Comparison of ENCODE assay signal across 16 mouse cellular contexts in genomic region chr6:55388546-55389169, GRCm38 (mm10). TPM values are rescaled to one million over a fixed set of nuclear protein-coding genes. Genes with fewer than 3 reads are reported as not detected.
A peak's percentile ranks its signal among the peaks of the same experiment; 100 is the strongest.
DNase-seq lines count a peak whose midpoint lies in the region; ATAC-seq lines count a peak whose summit lies in the region.
"Had no signal": no experiment of that assay in that cellular context is flagged by ENCODE, and none has a peak within 500 bp of the region (broad histone marks: within the 10 kb centered on the region; RNA-seq: fewer than 3 reads in every experiment).

No protein-coding gene starts in this region.

- peak; percentile 23 for DNase-seq in embryo, embryonic 10.5 days (ENCODE audit: low spot score)
- no peak for DNase-seq in embryo, embryonic 10 days (ENCODE audit: low spot score)
- DNase-seq in kidney, postnatal 14 days: no peak
- DNase-seq in adrenal gland, postnatal 14 days: no peak
- no peak for DNase-seq in frontal cortex, postnatal 14 days (ENCODE audit: low spot score in 2 of 2)
- DNase-seq: adrenal gland, adult 8-10 months; heart, adult 18-20 months; heart, postnatal 14 days; kidney, adult 2 months had no signal

- H3K4me2 ChIP-seq in embryonic facial prominence, embryonic 15.5 days (replicated peaks): no peak overlapping the region
- H3K4me2 ChIP-seq in hindbrain, embryonic 13.5 days: no peak overlapping the region
- H3K4me2 ChIP-seq in neural tube, embryonic 12.5 days (replicated peaks): no peak overlapping the region
- H3K4me2 ChIP-seq: liver, embryonic 11.5 days had no signal

- peaks cover 7% of the 10 kb centered on the region; the same call in 1 of the 2 replicates for H3K4me1 ChIP-seq in embryonic facial prominence, embryonic 15.5 days
- H3K4me1 ChIP-seq in hindbrain, embryonic 13.5 days (replicated peaks): peaks cover 47% of the 10 kb centered on the region
- peaks cover 37% of the 10 kb centered on the region for H3K4me1 ChIP-seq in neural tube, embryonic 12.5 days

- no peak overlapping the region for H3K9ac ChIP-seq in embryonic facial prominence, embryonic 15.5 days
- 0 out of 2 replicates have a peak overlapping the region, but pooled peaks have one; percentile 40 for H3K9ac ChIP-seq in hindbrain, embryonic 13.5 days
- no peak overlapping the region for H3K9ac ChIP-seq in neural tube, embryonic 12.5 days

- H3K27ac ChIP-seq in embryonic facial prominence, embryonic 15.5 days (replicated peaks): no peak overlapping the region
- peak overlapping the region; percentile 76 for H3K27ac ChIP-seq in hindbrain, embryonic 13.5 days
- H3K27ac ChIP-seq in neural tube, embryonic 12.5 days: peak overlapping the region; percentile 47

- H3K27me3 ChIP-seq in embryonic facial prominence, embryonic 15.5 days: 0 out of 2 replicates have a peak, but pooled peaks cover 7% of the 10 kb centered on the region
- no peaks in the 10 kb centered on the region for H3K27me3 ChIP-seq in hindbrain, embryonic 13.5 days
- H3K27me3 ChIP-seq in neural tube, embryonic 12.5 days (replicated peaks): no peaks in the 10 kb centered on the region
- H3K27me3 ChIP-seq: Patski had no signal

- H3K36me3 ChIP-seq in embryonic facial prominence, embryonic 15.5 days: no peaks in the 10 kb centered on the region
- no peaks in the 10 kb centered on the region for H3K36me3 ChIP-seq in hindbrain, embryonic 13.5 days
- no peaks in the 10 kb centered on the region for H3K36me3 ChIP-seq in neural tube, embryonic 12.5 days

- no peaks in the 10 kb centered on the region for H3K9me3 ChIP-seq in embryonic facial prominence, embryonic 15.5 days (replicated peaks)
- H3K9me3 ChIP-seq in hindbrain, embryonic 13.5 days: no peaks in the 10 kb centered on the region
- no peaks in the 10 kb centered on the region for H3K9me3 ChIP-seq in neural tube, embryonic 12.5 days

- H3K4me3 ChIP-seq in embryonic facial prominence, embryonic 15.5 days (replicated peaks): no peak overlapping the region
- no peak overlapping the region for H3K4me3 ChIP-seq in hindbrain, embryonic 13.5 days
- no peak overlapping the region for H3K4me3 ChIP-seq in neural tube, embryonic 12.5 days

- peak; percentile 48; the same call in 1 of the 2 replicates for ATAC-seq in embryonic facial prominence, embryonic 15.5 days (ENCODE audit: insufficient number of reproducible peaks, low FRiP score, low TSS enrichment, low read depth)
- 0 out of 2 replicates have a peak, but pooled peaks have one; percentile 21 for ATAC-seq in hindbrain, embryonic 13.5 days (ENCODE audit: low FRiP score)
- ATAC-seq in neural tube, embryonic 12.5 days (ENCODE audit: low FRiP score, low read depth): peak; percentile 34; the same call in 1 of the 2 replicates
- ATAC-seq: lung, postnatal 0 days; Patski had no signal

- WGBS in embryonic facial prominence, embryonic 15.5 days: 32% methylated on average over 12 of the region's 12 CpGs
- 33% methylated on average over 12 of the region's 12 CpGs for WGBS in hindbrain, embryonic 13.5 days
- WGBS in neural tube, embryonic 12.5 days: 38% methylated on average over 12 of the region's 12 CpGs

RNA-seq across cellular contexts. Expression of gene Ghrhr, which starts 12.6 kb away (rescaled TPM):
- polyA plus RNA-seq in embryonic facial prominence, embryonic 15.5 days (2015; fragmentation: Nextera tagmentation; extraction: Ambion mirVana): not detected in 2 replicates
- not detected in 2 replicates for polyA plus RNA-seq in hindbrain, embryonic 13.5 days (2015; fragmentation: Nextera tagmentation; extraction: Ambion mirVana)
- not detected in 2 replicates for polyA plus RNA-seq in neural tube, embryonic 12.5 days (2016; fragmentation: Nextera tagmentation; extraction: Ambion mirVana)
- total RNA-seq in adrenal gland, postnatal 14 days (2021): not detected in 2 replicates
- total RNA-seq: adrenal gland, adult 8-10 months; heart, adult 18-20 months; heart, postnatal 14 days; left cerebral cortex, postnatal 14 days had no signal
- polyA plus RNA-seq: liver, embryonic 11.5 days had no signal

RNA-seq across cellular contexts. Expression of gene Aqp1, which starts 52.4 kb away (rescaled TPM):
- 118 and 123 TPM in 2 replicates for polyA plus RNA-seq in embryonic facial prominence, embryonic 15.5 days (2015; fragmentation: Nextera tagmentation; extraction: Ambion mirVana)
- polyA plus RNA-seq in hindbrain, embryonic 13.5 days (2015; fragmentation: Nextera tagmentation; extraction: Ambion mirVana): 14.5 and 20.5 TPM in 2 replicates
- polyA plus RNA-seq in neural tube, embryonic 12.5 days (2016; fragmentation: Nextera tagmentation; extraction: Ambion mirVana): 3.0 and 3.4 TPM in 2 replicates
- 265 and 326 TPM in 2 replicates for total RNA-seq in adrenal gland, postnatal 14 days (2021)
